Mouse (Mus musculus) midbrain, embryonic 12.5 days (tissue): ENCODE data around the gene Vmn2r73. TPM values are rescaled to one million over a fixed set of nuclear protein-coding genes. Genes with fewer than 3 reads are reported as not detected.
"Not testable (repeated sequence)": the region's sequence is repeated elsewhere in the genome, so short reads cannot be mapped to it uniquely, and the experiment has no call there.

Experiments used
- ATAC-seq: fragments of 200-750 bp; cut with Nextera tagmentation; 2 replicates; pipeline ENCODE4 v1.8.0; 2017; ENCODE audit warnings: low read depth, moderate TSS enrichment, moderate library complexity; ENCODE audit not compliant: low FRiP score
- H3K27ac ChIP-seq: fragments of 300-500 bp; sonication (generic); replicated peaks from 2 replicates; pipeline ENCODE4 v1.5.1; 2016; ENCODE audit warnings: mild to moderate bottlenecking
- H3K27me3 ChIP-seq: fragments of 300-500 bp; sonication (generic); 2 replicates; pipeline ENCODE4 v1.6.1; 2016; ENCODE audit warnings: mild to moderate bottlenecking
- H3K36me3 ChIP-seq: fragments of 300-500 bp; sonication (generic); 2 replicates; pipeline ENCODE4 v1.6.1; 2016
- H3K4me1 ChIP-seq: fragments of 300-500 bp; sonication (generic); 2 replicates; pipeline ENCODE4 v1.6.1; 2016
- H3K4me2 ChIP-seq: fragments of 300-500 bp; sonication (generic); replicated peaks from 2 replicates; pipeline ENCODE4 v1.6.1; 2016; ENCODE audit warnings: mild to moderate bottlenecking, moderate library complexity
- H3K4me3 ChIP-seq: fragments of 300-500 bp; sonication (generic); 2 replicates; pipeline ENCODE4 v1.5.1; 2016; ENCODE audit warnings: mild to moderate bottlenecking
- H3K9ac ChIP-seq: fragments of 300-500 bp; sonication (generic); replicated peaks from 2 replicates; pipeline ENCODE4 v1.6.1; 2016; ENCODE audit warnings: mild to moderate bottlenecking, moderate library complexity
- H3K9me3 ChIP-seq: fragments of 300-500 bp; sonication (generic); 2 replicates; pipeline ENCODE4 v1.6.1; 2016; ENCODE audit warnings: mild to moderate bottlenecking
- whole genome bisulfite sequencing: fragments of 180-500 bp; shearing (Covaris S2); methylation state at CpG from one replicate; pipeline ENCODE4 v1.1.7; 2016; 5-methylcytosine and 5-hydroxymethylcytosine counted together
- polyA plus RNA-seq: library from polyadenylated mRNA; unstranded; fragments of >200 nt; fragmentation: Nextera tagmentation; extraction: Ambion mirVana; gene quantifications from 2 replicates; pipeline ENCODE4 v1.2.1, GENCODE M21; 2016

The Vmn2r73 gene
- not detected in 2 replicates for polyA plus RNA-seq

DNA sequence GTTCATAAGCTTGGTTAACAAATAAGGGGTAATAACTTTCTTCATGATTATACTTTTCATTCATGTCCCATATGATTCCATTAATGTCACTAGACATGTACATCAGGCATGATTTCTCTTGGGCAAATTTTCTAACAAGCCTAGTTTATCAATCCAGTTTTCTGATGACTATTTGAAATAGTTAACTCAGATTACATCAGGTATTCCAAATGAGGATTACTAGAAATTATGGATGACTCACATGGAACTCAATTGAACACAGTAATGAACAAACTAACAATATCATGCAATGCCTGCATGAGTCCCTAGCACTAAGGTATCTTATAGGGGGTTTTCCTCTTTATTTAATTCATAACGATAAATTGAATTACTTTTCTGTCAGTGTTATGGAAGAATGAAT is at the start of gene Vmn2r73:
TSS of gene Vmn2r73 (minus strand) at position 101 of the 400 bp plus-strand sequence.
- H3K9me3 ChIP-seq: no peaks in the 10 kb centered on the region
- H3K9ac ChIP-seq: no peak within 1 kb of the TSS
- no peaks in the 10 kb centered on the region for H3K36me3 ChIP-seq
- no peak for ATAC-seq
- no peaks in the 10 kb centered on the region for H3K27me3 ChIP-seq
- no peak within 1 kb of the TSS for H3K4me3 ChIP-seq
- 83% methylated on average over 1 of the region's 1 CpGs for WGBS
- no peaks in the 10 kb centered on the region for H3K4me1 ChIP-seq
- H3K27ac ChIP-seq: no peak within 1 kb of the TSS
- no peak within 1 kb of the TSS for H3K4me2 ChIP-seq

DNA sequence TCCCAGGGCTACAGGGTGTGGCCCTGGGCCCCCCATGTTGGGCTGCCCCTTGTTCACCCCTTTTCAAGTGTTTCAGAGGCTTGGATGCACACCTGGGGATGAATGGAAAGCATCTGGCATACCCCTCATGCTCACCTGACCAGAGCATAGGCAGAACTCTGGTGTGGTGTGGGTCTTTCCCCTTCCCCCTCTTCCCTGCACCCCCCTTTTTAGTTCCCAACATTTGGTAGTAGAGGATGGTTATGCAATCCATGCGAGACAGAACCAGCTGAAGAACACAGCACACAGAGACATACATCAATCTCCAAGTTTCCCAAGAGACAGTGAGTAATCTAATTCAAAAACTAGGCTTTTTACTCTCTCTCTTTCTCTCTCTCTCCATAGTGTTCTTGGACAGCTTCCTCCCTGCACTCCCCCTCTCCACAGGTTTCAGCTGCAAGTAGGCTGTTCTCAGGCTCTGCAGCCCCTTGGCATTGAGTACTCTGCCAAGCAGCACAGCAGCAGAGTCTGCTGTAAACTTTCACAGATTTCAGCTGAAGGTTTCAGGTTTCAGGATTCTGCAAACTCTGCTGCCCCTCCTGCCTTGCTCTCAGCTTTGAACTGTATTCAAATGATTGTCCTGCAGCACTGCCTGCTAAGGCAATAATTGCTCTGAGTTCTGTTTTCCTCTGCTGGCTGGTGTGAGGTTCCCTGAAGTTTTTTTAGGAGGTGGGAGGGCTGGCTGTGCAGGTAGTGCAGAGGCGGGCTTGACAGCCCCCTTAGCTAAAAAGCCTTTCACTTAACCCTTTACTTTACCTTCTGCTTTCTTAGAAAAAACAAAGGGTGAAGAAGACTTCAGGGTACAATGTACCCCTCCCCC is 35.7 kb downstream of the Vmn2r73 start:
- ATAC-seq: no peak
- Histone ChIP-seq H3K27me3 (no peaks in the 10 kb centered on the region), H3K4me3 (no peak overlapping the region), H3K4me1 (no peaks in the 10 kb centered on the region), H3K9me3 (no peaks in the 10 kb centered on the region), H3K36me3 (no peaks in the 10 kb centered on the region), H3K27ac (no peak overlapping the region), H3K4me2 (no peak overlapping the region), H3K9ac (no peak overlapping the region)
- WGBS: 35% methylated on average over 2 of the region's 2 CpGs

DNA sequence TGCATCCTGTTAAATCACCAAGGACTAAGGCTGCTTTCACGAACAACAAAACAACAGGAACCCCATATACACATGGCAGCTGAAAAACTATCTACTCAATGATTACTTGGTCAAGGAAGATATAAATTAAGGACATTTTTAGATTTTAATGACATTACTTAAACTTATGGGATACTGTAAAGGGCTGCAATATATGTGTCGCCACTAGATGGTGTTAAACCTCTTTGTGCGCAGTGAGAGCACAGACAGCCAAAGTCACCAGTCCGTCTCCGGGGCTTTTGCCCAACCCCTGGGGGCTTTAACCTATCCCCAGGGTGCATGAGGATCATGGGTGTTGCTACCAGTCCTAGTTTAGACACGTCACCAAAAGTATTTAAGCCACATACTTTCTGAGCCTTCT is 58.0 kb downstream of the Vmn2r73 start:
- not testable (repeated sequence) for H3K27me3 ChIP-seq, ATAC-seq, H3K36me3 ChIP-seq, H3K4me2 ChIP-seq, H3K4me1 ChIP-seq, H3K27ac ChIP-seq, H3K4me3 ChIP-seq, H3K9ac ChIP-seq, H3K9me3 ChIP-seq
- WGBS: 14% methylated on average over 6 of the region's 6 CpGs

Other genes starting within 250 kb of the Vmn2r73 start
- gene Vmn2r72, start 121.2 kb downstream of the Vmn2r73 start, polyA plus RNA-seq: not detected in 2 replicates
- not detected in 2 replicates for gene Vmn2r74, start 85.4 kb upstream of the Vmn2r73 start, polyA plus RNA-seq